Mouse (Mus musculus) brain, adult 10 weeks (tissue): ENCODE results near the gene Fam45a. TPM values are rescaled to one million over a fixed set of nuclear protein-coding genes. Genes with fewer than 3 reads are reported as not detected.

Source experiments
- polyA plus RNA-seq: library from polyadenylated mRNA; stranded (reverse); fragments of 350-450 nt; fragmentation: Illumina TruSeq; extraction: RNeasy Lipid Tissue Mini Kit (QIAGEN cat#74804); gene quantifications from one replicate; pipeline ENCODE4 v1.2.3, GENCODE M21; 2015; ENCODE audit warnings: low read depth, low replicate concordance

The Fam45a gene
- 55.6 TPM for polyA plus RNA-seq

DNA sequence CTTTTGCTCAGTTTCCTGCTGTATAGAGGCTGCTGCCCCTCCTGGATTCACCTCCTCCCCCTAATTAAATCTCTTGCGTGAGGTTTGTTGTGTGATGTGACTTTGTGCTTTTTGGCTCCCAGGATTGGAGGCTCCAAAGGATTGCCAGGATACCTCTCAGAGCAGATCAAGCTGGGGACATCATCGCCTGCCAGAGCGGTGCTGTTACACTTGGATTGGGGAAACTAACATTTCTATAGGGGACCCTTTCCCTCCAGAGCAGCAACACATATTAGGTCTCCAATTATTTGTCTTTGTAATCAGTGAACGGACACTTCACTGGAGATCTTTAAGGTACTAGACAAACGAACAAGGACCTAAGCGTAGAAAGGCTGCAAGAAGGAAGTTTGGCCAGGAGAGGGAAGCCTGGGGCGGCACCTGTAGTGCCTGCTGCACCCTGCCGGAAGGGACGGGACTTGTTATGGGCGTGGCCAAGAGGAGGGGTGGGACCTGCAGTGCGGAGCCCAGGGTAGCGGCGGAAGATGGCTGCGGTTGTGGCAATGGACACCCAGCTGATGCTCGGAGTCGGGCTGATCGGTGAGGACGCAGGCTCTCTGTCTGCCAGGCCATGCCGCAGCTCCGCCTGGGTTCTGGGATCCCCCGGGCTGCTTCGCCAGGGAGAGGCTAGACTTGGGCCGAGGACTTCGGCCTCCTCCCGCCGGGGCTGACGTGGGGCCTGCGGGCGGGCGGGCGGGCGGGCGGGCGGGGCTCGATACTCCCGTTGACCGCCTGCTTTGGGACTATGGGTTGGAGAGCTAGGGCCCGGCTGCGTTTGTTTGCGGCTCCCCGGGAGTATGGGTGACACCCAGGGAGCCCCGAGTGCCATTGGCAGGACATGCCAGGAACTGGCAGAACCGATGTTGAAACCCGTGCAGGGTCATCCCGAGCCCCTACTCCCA lies at the start of gene Fam45a:
Gene Fam45a (plus strand): TSS at position 488 of the 938 bp plus-strand sequence.

DNA sequence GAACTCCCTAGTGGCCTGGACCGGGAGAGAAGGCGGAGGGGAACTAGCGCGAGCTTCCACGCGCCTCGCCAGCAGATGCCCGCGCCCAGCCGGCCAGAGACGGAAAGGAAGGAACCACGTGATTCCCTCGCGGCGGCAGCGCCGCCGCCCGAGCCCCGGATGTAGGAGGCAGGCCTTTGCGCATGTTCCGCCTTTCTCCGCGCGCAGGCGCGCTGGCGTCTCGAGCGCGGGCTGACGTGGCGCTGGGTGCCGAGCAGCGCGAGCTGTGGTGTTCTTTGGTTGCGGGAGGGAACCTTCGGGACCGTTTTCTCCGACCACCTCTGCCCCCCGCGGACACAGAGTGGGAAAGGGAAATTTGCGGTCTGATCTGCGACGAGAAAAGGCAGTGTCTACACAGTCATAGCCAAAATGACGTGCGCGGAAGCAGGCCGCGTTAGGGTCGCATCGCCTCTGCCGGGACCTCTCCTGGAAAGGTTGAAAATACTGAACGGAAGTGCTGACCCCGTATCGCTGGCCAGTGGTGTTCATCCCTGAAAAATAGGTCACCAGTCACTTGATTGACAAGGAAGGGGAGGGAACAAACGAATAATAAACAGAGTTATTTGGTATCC lies 20.7 kb upstream of the Fam45a start, which contains the start of gene Eif3a:
Gene Eif3a (minus strand): TSS at position 108 of the 611 bp plus-strand sequence.

DNA sequence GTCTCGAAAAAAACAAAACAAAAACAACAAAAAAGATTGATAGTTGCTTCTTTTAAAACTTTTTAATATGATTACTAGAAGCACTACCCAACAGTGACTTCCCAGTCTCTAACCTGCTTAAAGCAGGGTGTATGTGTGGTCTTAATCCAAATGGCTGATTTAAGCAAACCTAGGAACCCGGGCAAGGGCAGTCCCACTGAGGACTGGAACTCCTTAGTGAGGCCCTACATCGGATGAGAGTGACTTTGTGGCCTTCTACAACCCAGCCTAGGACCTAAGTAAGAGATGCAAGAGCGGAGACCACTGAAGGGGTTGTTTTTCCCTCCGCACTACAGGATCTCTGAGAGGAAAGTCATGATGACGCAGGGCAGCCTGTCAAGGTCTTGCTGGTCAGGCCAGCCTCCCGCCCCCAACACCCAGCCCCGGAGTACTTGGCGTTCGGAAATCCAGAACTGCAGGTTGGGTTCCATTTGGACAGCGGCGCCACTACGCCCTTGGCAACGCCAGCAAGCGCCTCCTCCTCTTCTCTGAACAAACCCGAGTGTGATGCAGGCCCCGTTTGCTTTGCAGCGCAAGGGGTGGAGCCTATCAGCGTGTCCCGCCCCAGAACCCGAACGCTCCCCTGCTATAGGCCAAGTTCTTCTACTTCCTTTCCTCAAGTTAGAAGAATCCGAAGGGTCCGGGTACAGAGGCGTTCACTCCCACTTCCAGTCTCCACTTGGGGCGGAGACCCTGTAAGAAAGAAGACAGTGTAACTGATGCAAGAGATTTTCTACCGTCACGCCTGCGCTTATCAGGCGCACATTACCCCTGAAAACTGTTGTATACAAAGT lies 49.7 kb downstream of the Fam45a start, which contains the start of gene Sfxn4:
Gene Sfxn4 (minus strand): TSS at position 612 of the 833 bp plus-strand sequence.

DNA sequence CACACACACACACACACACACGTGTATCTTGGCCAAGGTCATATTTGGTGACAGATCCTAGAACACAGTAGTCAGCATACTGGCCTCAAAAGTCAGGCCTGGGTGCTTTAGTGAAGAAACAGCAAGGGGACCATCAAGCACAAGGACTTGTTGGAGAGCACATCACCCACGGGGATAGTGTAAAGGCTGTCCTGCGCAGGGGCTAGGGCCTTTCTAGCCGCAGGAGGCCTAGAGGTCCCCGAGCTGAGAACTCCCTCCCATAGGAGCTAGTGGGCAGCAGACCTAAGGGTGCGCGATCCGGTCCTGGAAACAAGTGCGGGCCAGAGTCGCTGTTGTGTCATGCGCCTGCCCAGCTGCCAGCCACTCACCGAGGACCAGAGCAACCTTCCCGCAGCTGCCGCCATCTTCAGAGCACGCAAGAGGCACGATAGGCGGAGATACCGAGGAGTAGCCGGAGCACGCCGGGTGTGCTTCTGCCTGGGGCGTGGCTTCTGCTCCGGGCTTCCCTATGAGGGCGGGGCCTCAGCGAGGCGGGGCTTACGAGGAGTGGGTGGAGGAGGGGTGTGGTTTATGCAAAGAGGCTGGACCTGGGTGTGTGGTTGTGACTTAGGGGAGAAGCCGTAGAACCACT lies 62.8 kb downstream of the Fam45a start, which contains the start of gene Prdx3:
Gene Prdx3 (minus strand): TSS at position 493 of the 631 bp plus-strand sequence.

Other genes starting within 250 kb of the Fam45a start
- gene Cacul1, start 230.6 kb upstream of the Fam45a start, polyA plus RNA-seq = 36.0 TPM
- gene Nanos1, start 55.6 kb upstream of the Fam45a start, polyA plus RNA-seq = 16.2 TPM
- gene Eif3a, start 20.9 kb upstream of the Fam45a start, polyA plus RNA-seq = 63.9 TPM
- gene Sfxn4, start 49.9 kb downstream of the Fam45a start, polyA plus RNA-seq = 21.9 TPM
- gene Prdx3, start 63.0 kb downstream of the Fam45a start, polyA plus RNA-seq = 110 TPM
- gene Grk5, start 78.2 kb downstream of the Fam45a start, polyA plus RNA-seq = 9.9 TPM